Mouse (Mus musculus) liver, postnatal 0 days (tissue): ENCODE measurements around the gene Foxn2.

Experiments
- CTCF ChIP-seq: sonication (generic); IDR thresholded peaks from 2 replicates; pipeline ENCODE4 v1.5.1; 2016; ENCODE audit warnings: antibody characterized with exemption, low read depth
- EP300 ChIP-seq: IDR thresholded peaks from 2 replicates; pipeline ENCODE4 v1.6.1; 2016; ENCODE audit warnings: antibody characterized with exemption, low read depth, mild to moderate bottlenecking

DNA sequence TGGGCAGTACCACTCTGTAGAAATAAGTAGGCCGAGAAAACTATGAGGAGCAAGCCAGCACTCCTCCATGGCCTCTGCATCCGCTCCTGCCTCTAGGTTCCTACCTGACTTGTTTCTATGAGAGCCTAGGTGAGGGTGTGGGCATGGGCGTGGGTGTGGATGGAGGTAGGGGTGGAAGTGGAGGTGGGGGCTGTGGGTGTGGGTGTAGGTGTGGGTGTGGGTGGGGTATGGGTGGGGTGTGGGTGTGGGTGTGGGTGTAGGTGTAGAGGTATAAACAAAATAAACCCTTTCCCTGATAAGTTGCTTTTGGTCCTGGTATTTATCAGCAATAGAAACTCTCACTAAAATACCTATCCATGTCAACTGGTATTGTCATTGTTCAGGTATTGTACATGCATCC is 30.8 kb upstream of the Foxn2 start:
- TF ChIP-seq EP300 (no peak), CTCF (no peak)
